Mouse (Mus musculus) lung, postnatal 0 days (tissue): ENCODE measurements around the gene Lsm11.

Experiments used
- CTCF ChIP-seq: IDR thresholded peaks from 2 replicates; pipeline ENCODE4 v1.5.1; 2016; ENCODE audit warnings: antibody characterized with exemption, mild to moderate bottlenecking
- EP300 ChIP-seq: IDR thresholded peaks from 2 replicates; pipeline ENCODE4 v1.6.1; 2016; ENCODE audit warnings: antibody characterized with exemption, mild to moderate bottlenecking, control low read depth

- no peak for TF ChIP-seq EP300
- TF ChIP-seq CTCF, result no peak
Observed at GRCm38 (mm10) chr11:45906109-45906786, 38.5 kb downstream of the Lsm11 start.
